Mouse (Mus musculus) heart, adult 2 months (tissue): ENCODE data around the gene Gm9268. TPM values are rescaled to one million over a fixed set of nuclear protein-coding genes. Genes with fewer than 3 reads are reported as not detected.
"Not testable (repeated sequence)": the region's sequence is repeated elsewhere in the genome, so short reads cannot be mapped to it uniquely, and the experiment has no call there.

ENCODE experiments used
- DNase-seq, 2 experiments: peaks; one replicate each; pipeline ENCODE4 v3.0.0; 2021
- H3K27ac ChIP-seq: fragments of 200-600 bp; 2 replicates; pipeline ENCODE4 v1.8.1; 2022
- H3K27me3 ChIP-seq: fragments of 200-500 bp; 2 replicates; pipeline ENCODE4 v1.6.1; 2012; ENCODE audit warnings: mild to moderate bottlenecking, low read length, inconsistent platforms, mixed read lengths; ENCODE audit not compliant: control insufficient read depth, insufficient read depth
- H3K36me3 ChIP-seq: fragments of 200-500 bp; 2 replicates; pipeline ENCODE4 v1.6.1; 2012; ENCODE audit warnings: low read length, inconsistent platforms; ENCODE audit not compliant: control insufficient read depth, insufficient read depth
- H3K4me1 ChIP-seq: fragments of 200-500 bp; 2 replicates; pipeline ENCODE4 v1.6.1; 2011; ENCODE audit warnings: low read length; ENCODE audit not compliant: control insufficient read depth, insufficient read depth
- H3K4me3 ChIP-seq: fragments of 200-600 bp; 2 replicates; pipeline ENCODE4 v1.8.1; 2022
- H3K79me2 ChIP-seq: fragments of 200-500 bp; replicated peaks from 2 replicates; pipeline ENCODE4 v1.6.1; 2012; ENCODE audit warnings: mild to moderate bottlenecking, inconsistent platforms, low read length, moderate library complexity, mixed read lengths; ENCODE audit not compliant: control insufficient read depth, insufficient read depth
- H3K9ac ChIP-seq: fragments of 200-500 bp; 2 replicates; pipeline ENCODE4 v1.6.1; 2012; ENCODE audit warnings: low read depth, mild to moderate bottlenecking, control low read depth, inconsistent platforms, low read length, mixed read lengths
- CTCF ChIP-seq: fragments of 200-600 bp; IDR thresholded peaks from 2 replicates; pipeline ENCODE4 v1.8.1; 2022; ENCODE audit warnings: antibody characterized with exemption, mild to moderate bottlenecking, moderate library complexity
- EP300 ChIP-seq: fragments of 200-500 bp; IDR thresholded peaks from 2 replicates; pipeline ENCODE4 v1.6.1; 2011; ENCODE audit warnings: low read depth, low read length, control low read depth; ENCODE audit not compliant: insufficient read depth
- POLR2A ChIP-seq: fragments of 200-500 bp; IDR thresholded peaks from 2 replicates; pipeline ENCODE4 v1.6.1; 2011; ENCODE audit warnings: mild to moderate bottlenecking, low read depth, low read length, control low read depth; ENCODE audit not compliant: insufficient read depth
- WGBS: fragments of 180-500 bp; shearing (Covaris S2); methylation state at CpG from one replicate; pipeline ENCODE4 v1.1.7; 2018; 5-methylcytosine and 5-hydroxymethylcytosine counted together
- intact Hi-C: fragments of 180-260 bp; cut with DNase I; formaldehyde crosslinking; loops from one replicate; pipeline ENCODE4 v1.15.1; 2025
- long read RNA-seq: library from polyadenylated mRNA; stranded (forward); transcript quantifications from one replicate; pipeline ENCODE4 v2.0.0, GENCODE M21; 2021
- polyA plus RNA-seq: library from polyadenylated mRNA; depleted of rRNA; stranded (reverse); fragments of >200 nt; gene quantifications from 2 replicates; pipeline ENCODE4 v1.2.3, GENCODE M21; 2012; rRNA removed
- total RNA-seq, 2 experiments: library from RNA; stranded (reverse); gene quantifications; 2 replicates each; pipeline ENCODE4 v1.2.3; 2021

Gene Gm9268
- total RNA-seq: not detected
- not detected in 2 replicates for polyA plus RNA-seq
- long read RNA-seq: 0 reads

DNA sequence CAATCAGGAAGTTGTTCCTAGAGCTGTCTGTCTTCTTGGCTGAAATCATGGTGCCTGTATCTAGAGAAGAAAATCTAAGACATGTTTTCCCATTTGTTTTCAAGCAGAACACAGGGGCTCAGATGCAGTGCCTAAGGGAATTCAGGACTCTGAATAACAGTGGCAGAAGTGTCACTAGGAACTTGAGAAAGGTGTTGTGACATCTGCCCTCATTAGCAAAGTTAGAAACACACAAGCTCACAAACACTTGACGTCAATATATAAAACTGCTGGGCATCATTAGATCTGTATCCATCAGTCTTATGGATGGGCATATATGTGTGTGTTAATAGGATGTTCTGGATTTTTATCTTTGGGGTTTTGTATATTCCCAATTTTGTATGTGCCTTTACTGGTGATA is at the start of gene Gm9268:
Gm9268 (plus strand) TSS at position 301 of the 400 bp plus-strand sequence.
- H3K27ac ChIP-seq, DNase-seq, H3K36me3 ChIP-seq, H3K9ac ChIP-seq, H3K4me3 ChIP-seq, H3K4me1 ChIP-seq, intact Hi-C loops, H3K79me2 ChIP-seq, H3K27me3 ChIP-seq: not testable (repeated sequence)
- no CpG with 5 or more reads among the region's 1 CpGs for WGBS

DNA sequence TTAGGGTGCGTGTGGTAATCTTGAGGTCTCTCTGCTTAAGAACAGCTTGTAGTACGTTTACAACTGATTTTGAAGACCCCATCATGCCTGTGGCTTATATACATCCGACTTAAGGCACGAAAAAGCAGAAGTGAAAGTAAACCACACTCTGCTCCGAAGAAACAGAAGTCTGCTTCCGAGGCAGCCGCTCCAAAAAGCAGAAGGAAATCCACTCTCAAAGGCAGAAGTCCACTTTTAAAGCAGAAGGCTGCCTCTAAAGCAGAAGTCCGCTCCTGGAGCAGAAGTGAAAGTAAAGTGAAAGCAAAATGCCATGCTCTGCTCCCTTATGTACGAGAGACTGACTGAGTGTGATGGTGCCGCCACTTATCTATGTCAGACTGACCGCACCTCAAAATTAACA is 38.5 kb upstream of the Gm9268 start:
- Histone ChIP-seq H3K4me1 (no peaks in the 10 kb centered on the region), H3K9ac (no peak overlapping the region), H3K79me2 (no peaks in the 10 kb centered on the region), H3K36me3 (no peaks in the 10 kb centered on the region), H3K4me3 (no peak overlapping the region), H3K27me3 (no peaks in the 10 kb centered on the region), H3K27ac (no peak overlapping the region)
- TF ChIP-seq POLR2A: no peak
- no peak for TF ChIP-seq EP300
- TF ChIP-seq CTCF: no peak
- 73% methylated on average over 11 of the region's 11 CpGs for WGBS
- peak in 1 of 2 experiments; percentile 12 for DNase-seq
- intact Hi-C loops: no loop called here

DNA sequence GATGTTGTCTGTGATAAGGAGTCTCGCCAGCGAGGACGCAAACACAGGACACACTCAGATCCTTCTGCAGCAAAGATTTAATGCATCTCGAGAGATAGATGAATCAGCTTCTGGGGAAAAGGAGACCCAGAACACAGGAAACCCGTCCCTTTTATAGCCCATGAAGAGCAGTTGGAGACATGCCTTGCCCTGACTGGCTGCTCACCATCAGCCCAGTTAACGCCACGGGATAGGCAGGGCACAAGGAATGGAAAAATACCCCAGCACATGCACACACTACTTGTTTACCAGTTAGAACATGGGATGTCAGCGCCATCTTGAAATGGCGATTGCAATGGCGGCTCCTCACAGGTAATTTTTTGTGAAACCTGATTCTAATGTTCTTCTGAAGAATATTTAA is 37.8 kb upstream of the Gm9268 start:
- no peak overlapping the region for H3K4me3 ChIP-seq
- intact Hi-C loops: no loop called here
- H3K36me3 ChIP-seq: no peaks in the 10 kb centered on the region
- DNase-seq: no peak
- no peak for TF ChIP-seq EP300
- no peak for TF ChIP-seq CTCF
- H3K27me3 ChIP-seq: no peaks in the 10 kb centered on the region
- H3K9ac ChIP-seq: no peak overlapping the region
- no peaks in the 10 kb centered on the region for H3K79me2 ChIP-seq
- H3K4me1 ChIP-seq: no peaks in the 10 kb centered on the region
- 84% methylated on average over 10 of the region's 10 CpGs for WGBS
- H3K27ac ChIP-seq: no peak overlapping the region

DNA sequence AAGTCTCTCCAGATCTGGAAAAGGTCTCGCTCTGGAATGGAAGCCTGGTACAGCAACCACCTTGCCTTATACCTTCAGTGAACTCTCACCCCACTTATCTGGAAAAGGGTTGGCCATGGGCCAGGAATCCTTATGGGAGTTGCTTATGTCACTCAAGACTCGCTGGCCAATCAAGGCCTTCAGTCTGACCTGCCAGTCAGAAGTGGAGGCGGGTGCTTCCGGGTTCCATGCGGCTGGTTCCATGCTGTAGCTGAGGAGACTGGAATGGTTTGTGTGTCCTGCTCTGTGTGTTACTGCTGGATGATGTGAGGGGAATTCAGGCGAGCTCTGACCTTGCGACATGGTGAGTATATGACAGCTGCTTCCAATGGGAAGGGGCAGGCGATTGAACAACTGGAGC is 59.3 kb downstream of the Gm9268 start:
- H3K4me1 ChIP-seq: no peaks in the 10 kb centered on the region
- H3K36me3 ChIP-seq: no peaks in the 10 kb centered on the region
- intact Hi-C loops: no loop called here
- H3K79me2 ChIP-seq: no peaks in the 10 kb centered on the region
- no peak overlapping the region for H3K9ac ChIP-seq
- DNase-seq: no peak
- TF ChIP-seq CTCF (no peak), POLR2A (no peak), EP300 (no peak)
- H3K4me3 ChIP-seq: no peak overlapping the region
- H3K27me3 ChIP-seq: no peaks in the 10 kb centered on the region
- WGBS: 89% methylated on average over 8 of the region's 8 CpGs
- no peak overlapping the region for H3K27ac ChIP-seq

Other genes starting within 250 kb of the Gm9268 start
- gene Vmn2r62, start 225.2 kb upstream of the Gm9268 start, total RNA-seq: not detected
- not detected in 2 replicates for gene Vmn2r62, start 225.2 kb upstream of the Gm9268 start, polyA plus RNA-seq
- gene Gm2381, start 151.5 kb upstream of the Gm9268 start, total RNA-seq: under 1 TPM; 0.08 to 0.11 TPM
- not detected in 2 replicates for gene Gm2381, start 151.5 kb upstream of the Gm9268 start, polyA plus RNA-seq
- not detected for gene Vmn2r63, start 84.9 kb upstream of the Gm9268 start, total RNA-seq
- not detected in 2 replicates for gene Vmn2r63, start 84.9 kb upstream of the Gm9268 start, polyA plus RNA-seq
- gene Zfp936, start 95.5 kb downstream of the Gm9268 start, total RNA-seq: not detected
- not detected in 2 replicates for gene Zfp936, start 95.5 kb downstream of the Gm9268 start, polyA plus RNA-seq